ENCODE assay signal across 8 mouse cellular contexts in genomic region chr2:128312659-128313581, GRCm38 (mm10).
DNase-seq lines count a peak whose midpoint lies in the region; ATAC-seq and TF ChIP-seq lines count a peak whose summit lies in the region.

No protein-coding gene starts in this region.

- peaks cover 15% of the 10 kb centered on the region for H3K4me1 ChIP-seq in embryonic facial prominence, embryonic 12.5 days
- peaks cover 32% of the 10 kb centered on the region for H3K4me1 ChIP-seq in heart, postnatal 0 days (ENCODE audit: control insufficient read depth, insufficient read depth)
- peaks cover 32% of the 10 kb centered on the region for H3K4me1 ChIP-seq in midbrain, embryonic 10.5 days

- no peak overlapping the region for H3K4me3 ChIP-seq in embryonic facial prominence, embryonic 12.5 days
- H3K4me3 ChIP-seq in heart, postnatal 0 days (ENCODE audit: low read depth, low read length), result peak overlapping the region; percentile 25; the same call in 1 of the 2 replicates
- H3K4me3 ChIP-seq in midbrain, embryonic 10.5 days, result peak overlapping the region; percentile 48
- H3K4me3 ChIP-seq in layer of hippocampus, adult 2 months, result no peak overlapping the region

- H3K9me3 ChIP-seq in embryonic facial prominence, embryonic 12.5 days, result no peaks in the 10 kb centered on the region
- no peaks in the 10 kb centered on the region for H3K9me3 ChIP-seq in heart, postnatal 0 days (replicated peaks; ENCODE audit: control insufficient read depth, low read length)
- H3K9me3 ChIP-seq in midbrain, embryonic 10.5 days (replicated peaks), result no peaks in the 10 kb centered on the region

- peak overlapping the region; percentile 47 for H3K4me2 ChIP-seq in embryonic facial prominence, embryonic 12.5 days (replicated peaks)
- H3K4me2 ChIP-seq in heart, postnatal 0 days (ENCODE audit: low read depth, low read length), result peak overlapping the region; percentile 53

- DNase-seq in cerebellum, adult 11 months, result peak; percentile 12
- no peak for DNase-seq in cerebellum, adult 11-12 months
- DNase-seq in heart, postnatal 0 days (ENCODE audit: low spot score), result peak; percentile 81
- no peak for DNase-seq in midbrain, embryonic 10.5 days (ENCODE audit: low spot score)
- DNase-seq in spleen, postnatal 14 days (ENCODE audit: low spot score in 2 of 2), result no peak
- no peak for DNase-seq in layer of hippocampus, adult 2 months (ENCODE audit: low spot score in 2 of 2)
- DNase-seq in urinary bladder, postnatal 14 days (ENCODE audit: low spot score), result no peak

- no peaks in the 10 kb centered on the region for H3K27me3 ChIP-seq in embryonic facial prominence, embryonic 12.5 days
- no peaks in the 10 kb centered on the region for H3K27me3 ChIP-seq in heart, postnatal 0 days (ENCODE audit: control insufficient read depth, insufficient read depth, low read length)
- peaks cover 30% of the 10 kb centered on the region for H3K27me3 ChIP-seq in midbrain, embryonic 10.5 days (ENCODE audit: low read depth, poor library complexity, severe bottlenecking)

- H3K36me3 ChIP-seq in embryonic facial prominence, embryonic 12.5 days, result no peaks in the 10 kb centered on the region
- no peaks in the 10 kb centered on the region for H3K36me3 ChIP-seq in heart, postnatal 0 days (replicated peaks; ENCODE audit: control insufficient read depth, insufficient read depth, low read length)
- no peaks in the 10 kb centered on the region for H3K36me3 ChIP-seq in midbrain, embryonic 10.5 days

- no peak for TF ChIP-seq EP300 in heart, postnatal 0 days (IDR thresholded peaks at IDR 0.05; ENCODE audit: low read depth)

- WGBS in embryonic facial prominence, embryonic 12.5 days, result 51% methylated on average over 12 of the region's 12 CpGs
- 45% methylated on average over 12 of the region's 12 CpGs for WGBS in heart, postnatal 0 days
- 50% methylated on average over 12 of the region's 12 CpGs for WGBS in midbrain, embryonic 10.5 days

- no peak overlapping the region for H3K9ac ChIP-seq in embryonic facial prominence, embryonic 12.5 days
- 0 out of 2 replicates have a peak overlapping the region, but pooled peaks have one; percentile 35 for H3K9ac ChIP-seq in heart, postnatal 0 days (replicated peaks; ENCODE audit: low read depth, low read length)

- H3K27ac ChIP-seq in embryonic facial prominence, embryonic 12.5 days, result 0 out of 2 replicates have a peak overlapping the region, but pooled peaks have one; percentile 23
- peak overlapping the region; percentile 90 for H3K27ac ChIP-seq in heart, postnatal 0 days (ENCODE audit: low read depth)
- H3K27ac ChIP-seq in midbrain, embryonic 10.5 days (replicated peaks), result peak overlapping the region; percentile 72
- H3K27ac ChIP-seq in layer of hippocampus, adult 2 months, result no peak overlapping the region

- peak; percentile 68; the same call in 1 of the 2 replicates for ATAC-seq in embryonic facial prominence, embryonic 12.5 days (ENCODE audit: insufficient number of reproducible peaks, insufficient read depth, low FRiP score, low TSS enrichment)
- ATAC-seq in heart, postnatal 0 days (ENCODE audit: insufficient read depth, low read depth), result peak; percentile 90

- peak; percentile 37; the same call in 1 of the 2 replicates for TF ChIP-seq CTCF in heart, postnatal 0 days (IDR thresholded peaks at IDR 0.05; ENCODE audit: low read depth)
- no peak for TF ChIP-seq CTCF in layer of hippocampus, adult 2 months (conservative IDR thresholded peaks at IDR 0.05)

Comparison
In these comparisons a context has a peak if more than half of its experiments do, and no peak if none do; other contexts are left out.
1. DNase-seq: peak in cerebellum, adult 11 months (single experiment) and heart, postnatal 0 days (single experiment); none in cerebellum, adult 11-12 months (single experiment), midbrain, embryonic 10.5 days (single experiment), spleen, postnatal 14 days (0 of 2), layer of hippocampus, adult 2 months (0 of 2) and urinary bladder, postnatal 14 days (single experiment).
2. H3K4me3 ChIP-seq: peak in heart, postnatal 0 days (single experiment) and midbrain, embryonic 10.5 days (single experiment); none in embryonic facial prominence, embryonic 12.5 days (single experiment) and layer of hippocampus, adult 2 months (single experiment).